Mouse (Mus musculus) hindlimb bud, embryonic 11.5 days (tissue): Measurements from ENCODE around the gene Slc24a4.

Experiments
- DNase-seq: peaks from one replicate; pipeline ENCODE4 v3.0.0-alpha.2; 2012; ENCODE audit warnings: low read depth, low spot score; ENCODE audit errors: extremely low spot score

The Slc24a4 gene

DNA sequence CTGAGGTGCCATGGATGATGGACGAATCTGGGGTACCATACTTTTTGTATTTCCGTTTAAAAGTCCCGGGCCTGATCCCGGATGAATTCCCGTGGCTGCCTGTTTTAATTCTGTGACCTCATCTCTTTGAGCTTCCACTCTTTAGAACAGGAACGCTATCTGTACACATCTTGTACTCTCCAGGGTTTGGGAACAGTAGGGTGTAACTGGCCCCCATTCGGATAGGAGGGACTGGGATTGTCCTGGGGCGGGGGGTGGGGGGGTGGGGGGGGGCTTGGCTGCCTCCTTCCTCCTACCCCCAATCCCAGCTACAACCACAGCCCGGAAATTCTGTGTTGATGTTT, 155.7 kb downstream of the Slc24a4 start:
- DNase-seq = no peak

DNA sequence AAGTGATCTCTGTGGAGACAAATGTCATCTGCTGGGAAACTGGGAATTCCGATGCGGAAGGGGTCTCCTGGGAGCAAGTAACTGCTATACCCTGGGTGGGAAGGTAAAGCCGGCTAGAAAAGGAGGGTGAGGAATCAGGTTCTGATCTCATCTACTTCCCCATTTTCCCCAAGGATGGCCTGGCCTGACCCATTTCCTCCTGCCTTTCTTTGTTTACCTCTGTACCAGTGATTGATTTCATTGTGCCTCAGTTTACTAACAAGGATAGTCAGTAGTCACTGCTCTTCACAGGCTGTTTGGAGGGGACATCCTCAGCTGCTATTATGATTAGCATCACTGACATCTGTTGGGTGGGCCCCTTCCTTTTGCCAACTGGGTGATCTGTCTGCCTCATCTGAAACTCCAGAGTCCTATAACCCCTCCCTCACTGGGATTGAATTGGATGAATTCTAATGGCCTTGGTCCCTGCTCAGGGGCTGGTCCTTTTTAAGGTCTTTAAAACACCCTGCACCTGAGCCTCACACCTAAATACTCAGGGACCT, 156.2 kb downstream of the Slc24a4 start:
- no peak for DNase-seq

DNA sequence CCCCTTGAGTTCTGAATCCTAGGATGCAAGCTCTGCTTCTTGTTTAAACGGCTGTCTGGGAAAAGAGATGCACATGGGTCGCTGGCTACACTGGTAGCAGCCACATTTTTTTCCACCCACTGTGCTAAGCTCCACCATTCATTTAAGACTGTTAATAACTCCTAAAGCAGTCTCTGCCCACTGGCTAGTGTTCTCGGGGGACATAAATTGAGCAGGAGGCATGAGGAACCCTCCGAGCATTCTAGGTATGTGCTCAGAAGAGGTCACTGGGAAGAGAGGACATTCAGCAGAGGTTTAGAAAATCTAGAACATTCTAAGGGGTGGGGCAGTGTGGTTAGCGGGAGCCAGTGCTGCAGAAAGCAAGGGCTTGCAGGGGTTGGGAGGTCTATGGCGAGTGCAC, 156.8 kb downstream of the Slc24a4 start:
- no peak for DNase-seq

DNA sequence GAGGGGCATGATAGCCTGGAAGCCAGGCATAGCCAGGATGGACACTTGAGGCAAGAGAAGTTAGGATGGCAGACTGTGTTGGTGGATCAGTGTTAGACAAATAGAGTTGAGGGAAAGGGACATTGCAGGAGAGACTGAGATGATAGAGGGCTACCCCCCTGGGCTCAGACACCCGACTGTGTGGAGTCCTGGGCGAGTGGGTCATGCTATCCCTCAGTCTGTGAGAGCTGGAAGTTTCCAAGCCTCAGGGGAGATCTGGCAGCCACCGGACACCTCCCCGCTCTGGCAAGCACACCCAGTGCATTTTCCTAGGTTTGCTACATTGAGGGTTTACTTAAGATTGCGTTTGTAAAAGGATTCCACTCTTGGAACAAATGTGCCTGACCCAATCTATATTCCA, 157.2 kb downstream of the Slc24a4 start:
- no peak for DNase-seq

DNA sequence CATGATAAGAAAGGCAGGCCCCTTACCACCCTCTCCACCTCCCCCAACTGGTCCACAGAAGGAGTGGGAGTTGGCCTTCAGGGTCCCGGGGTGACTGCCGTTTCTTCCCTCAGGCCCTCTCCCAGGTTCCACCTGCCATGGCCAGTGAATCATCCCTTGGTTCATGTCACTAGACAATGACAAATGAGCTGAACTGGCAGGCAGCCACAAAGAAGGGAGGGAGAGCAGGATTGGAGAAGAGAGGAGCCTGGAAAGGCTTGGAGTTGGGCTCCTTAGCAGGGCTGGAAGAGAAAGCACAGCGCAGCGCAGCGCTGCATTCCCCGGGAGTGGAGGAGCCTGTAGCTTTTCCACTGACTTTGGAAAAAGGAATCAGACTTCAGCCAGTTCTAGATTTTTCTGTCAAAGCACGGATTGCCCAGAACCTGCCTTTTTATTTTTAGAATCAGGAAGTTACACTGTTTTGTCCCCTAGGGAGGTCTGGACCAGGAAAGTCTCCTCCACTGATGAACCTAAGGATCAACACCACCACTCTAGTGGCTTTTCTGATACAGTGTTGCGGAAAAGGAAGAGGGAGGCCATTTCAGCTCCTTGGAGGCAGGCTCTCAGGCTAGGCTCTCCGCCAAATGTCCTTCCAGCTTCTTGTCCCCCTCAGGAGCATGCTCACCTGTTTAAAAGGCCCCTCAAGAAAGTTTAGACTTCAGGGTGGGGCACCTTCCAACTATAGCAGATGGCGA, 158.3 kb downstream of the Slc24a4 start:
- no peak for DNase-seq

DNA sequence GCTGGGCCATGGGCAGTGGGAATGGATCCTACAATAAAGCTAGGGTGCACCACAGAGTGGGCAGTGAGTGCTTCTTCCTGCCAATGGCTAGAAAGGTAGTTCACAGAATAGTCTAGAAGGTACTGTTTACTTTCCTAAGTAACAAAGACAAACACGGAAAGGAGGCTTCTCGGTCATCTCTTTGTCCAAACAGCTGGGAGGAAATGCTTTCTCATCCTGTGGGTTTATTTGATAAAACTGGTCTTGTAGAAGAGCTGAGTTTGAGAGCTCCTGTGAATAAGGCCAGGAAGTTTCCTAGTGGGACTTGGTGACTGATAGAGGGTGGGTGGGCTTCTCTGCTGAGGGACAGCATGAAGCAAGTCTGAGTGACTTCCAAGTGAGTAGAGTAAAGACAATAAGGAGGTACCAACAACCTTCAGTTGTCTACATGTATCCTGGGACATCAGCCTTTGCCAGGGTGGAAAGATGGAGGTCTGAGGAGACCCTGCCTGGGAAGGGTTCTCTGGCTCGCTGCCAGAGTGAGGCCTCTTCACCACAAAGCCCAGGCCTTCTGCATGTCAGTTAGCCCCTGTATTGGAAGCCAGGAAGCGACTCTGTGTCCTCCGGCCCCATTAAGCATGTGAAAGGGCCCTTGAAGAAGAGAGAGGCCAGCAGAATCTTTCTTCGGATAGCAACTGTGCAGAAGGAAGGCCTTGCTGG, 159.5 kb downstream of the Slc24a4 start:
- DNase-seq = no peak

DNA sequence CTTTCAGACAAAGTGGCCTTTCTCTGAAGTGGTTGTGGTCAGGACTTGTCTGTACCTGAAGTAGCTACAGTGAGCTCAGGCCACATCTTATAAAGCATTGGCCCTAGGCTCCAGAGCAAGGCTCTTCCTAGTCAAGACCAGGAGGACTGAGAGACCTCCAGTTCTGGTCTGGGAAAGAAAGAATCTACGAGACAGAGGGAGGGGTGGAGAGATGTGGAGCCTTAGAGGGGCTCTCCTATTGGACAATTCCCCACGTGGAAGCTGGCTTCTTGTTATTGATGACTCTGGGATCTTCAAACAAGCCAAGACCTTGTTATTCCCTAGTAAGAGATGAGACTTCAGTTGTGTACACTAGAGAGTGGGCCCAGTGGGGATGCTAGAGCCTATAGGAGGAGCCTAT, 160.3 kb downstream of the Slc24a4 start:
- no peak for DNase-seq

DNA sequence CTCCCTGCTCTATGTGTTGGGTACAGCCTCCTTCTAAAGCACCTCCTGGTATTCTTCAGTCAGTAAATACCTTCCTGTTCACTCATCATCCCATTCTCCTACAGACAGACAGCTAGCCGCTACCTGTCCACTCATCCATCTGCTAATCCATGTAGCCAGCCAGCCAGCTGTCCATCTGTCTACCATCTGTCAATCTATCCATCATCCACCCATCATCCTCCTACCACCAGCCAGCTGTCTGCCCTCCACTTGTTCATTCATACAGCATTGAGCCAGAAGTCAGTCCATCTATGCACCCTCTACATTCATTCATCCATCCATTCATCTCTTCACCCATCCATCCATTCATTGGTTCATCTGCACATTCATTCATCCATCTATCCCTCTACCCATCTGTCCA, 161.0 kb downstream of the Slc24a4 start:
- DNase-seq = no peak

DNA sequence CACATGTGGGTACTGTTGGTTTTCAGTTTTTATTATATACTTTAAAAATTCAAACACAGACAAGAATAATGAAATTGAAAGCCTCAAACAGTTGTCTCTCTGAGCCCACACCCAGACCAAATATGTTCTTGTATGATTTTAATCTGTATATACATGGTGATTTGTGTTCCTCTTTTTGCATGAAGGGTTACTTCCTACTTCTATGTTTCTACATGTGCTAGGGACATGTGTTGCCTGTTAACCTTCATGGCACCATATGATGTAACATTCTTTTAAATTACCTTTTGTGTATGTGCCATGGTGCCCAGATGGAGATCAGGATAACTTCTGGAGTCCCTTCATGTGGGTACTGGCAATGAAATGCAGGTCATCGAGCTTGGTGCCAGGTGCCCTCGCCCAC, 162.1 kb downstream of the Slc24a4 start:
- no peak for DNase-seq

DNA sequence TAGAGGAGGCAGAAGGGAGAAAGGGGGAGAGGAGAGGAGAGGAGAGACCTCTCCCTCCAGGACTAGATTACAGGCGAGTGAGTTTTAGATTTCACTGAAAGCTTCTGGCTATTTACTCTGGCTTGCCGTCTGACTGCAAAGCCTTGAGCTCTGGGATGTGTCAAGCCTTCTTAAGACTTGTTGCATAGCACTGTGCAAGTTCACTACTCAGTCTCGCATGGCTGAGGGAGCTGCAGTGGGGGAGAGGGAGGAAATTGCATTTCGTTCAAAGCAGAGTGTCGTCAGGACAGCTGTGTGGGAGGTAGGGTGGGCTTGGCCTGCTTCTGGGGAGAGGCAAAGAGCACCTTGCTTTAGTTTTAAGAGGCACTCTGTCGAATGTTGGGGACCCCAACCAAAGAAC, 163.2 kb downstream of the Slc24a4 start:
- DNase-seq = no peak

DNA sequence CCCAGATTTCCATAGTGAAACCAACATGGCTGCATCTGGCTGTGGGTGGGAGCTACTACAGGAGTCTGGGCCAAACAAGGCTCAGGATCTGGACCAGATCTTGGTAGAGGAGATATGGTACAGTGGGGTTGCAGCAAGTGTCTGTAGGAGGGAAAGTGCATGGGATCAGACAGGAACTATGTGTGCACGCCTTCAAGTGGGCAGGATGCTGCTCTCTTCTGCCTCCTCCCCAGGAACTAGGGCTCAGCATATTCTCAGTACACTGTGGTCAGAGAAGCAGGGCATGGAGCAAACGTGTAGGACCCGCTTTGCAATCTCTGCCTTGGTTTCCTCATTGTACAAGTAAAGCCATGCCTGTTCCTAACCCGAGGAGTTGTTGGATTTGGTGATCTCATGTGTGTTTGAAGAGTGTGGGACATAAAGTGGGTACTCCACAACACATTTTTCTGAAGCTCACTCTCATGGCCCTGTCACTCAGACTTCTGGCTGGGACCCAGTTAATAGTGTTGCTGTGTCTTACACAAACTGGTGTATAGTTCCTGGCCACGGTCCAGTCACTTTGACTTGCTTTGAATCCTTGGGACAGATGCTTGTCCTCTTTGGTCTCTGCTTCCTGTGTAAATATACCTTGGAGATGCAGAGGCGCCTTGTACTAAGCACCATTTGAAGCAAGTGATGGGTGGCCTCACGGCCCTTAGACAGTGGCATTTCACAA, 164.1 kb downstream of the Slc24a4 start:
- no peak for DNase-seq

DNA sequence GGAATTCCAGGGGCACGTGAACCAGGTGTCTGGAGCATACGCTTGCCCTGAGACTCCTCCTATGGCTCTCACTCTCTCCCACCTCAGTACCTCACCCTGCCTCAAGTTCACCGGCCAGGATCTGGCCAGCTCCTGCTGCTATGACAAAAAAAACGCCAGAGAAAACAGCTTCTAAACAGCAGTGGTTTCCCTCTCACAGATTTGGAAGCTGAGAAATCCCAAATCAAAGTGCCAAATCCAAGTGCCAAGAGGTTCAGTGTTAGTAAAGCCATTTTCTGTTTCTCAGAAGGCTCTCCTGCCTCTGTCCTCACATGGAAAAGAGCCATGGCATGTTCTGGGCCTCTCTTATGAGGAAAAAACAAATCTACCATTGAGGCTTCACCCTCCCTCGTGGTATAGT, 166.1 kb downstream of the Slc24a4 start:
- DNase-seq = no peak

DNA sequence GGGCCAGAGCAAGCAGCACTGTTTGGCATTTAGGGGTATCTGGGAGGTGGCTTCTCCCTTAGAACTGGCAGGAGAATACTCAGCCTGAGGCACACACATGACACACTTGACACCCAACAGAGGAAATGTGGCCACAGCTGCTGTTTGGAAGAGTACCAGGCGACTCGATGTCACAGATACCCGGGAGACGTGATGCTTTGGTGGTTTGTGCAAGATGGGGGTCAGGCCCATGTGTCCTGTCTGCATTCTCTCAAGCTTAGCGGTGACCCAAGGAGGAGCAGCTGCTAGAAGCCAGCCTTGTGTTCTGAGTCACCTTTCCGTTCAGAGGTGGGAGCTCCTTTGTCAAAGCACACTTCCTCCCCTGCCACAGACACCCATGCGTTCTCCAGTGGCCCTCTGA, 166.7 kb downstream of the Slc24a4 start:
- no peak for DNase-seq

DNA sequence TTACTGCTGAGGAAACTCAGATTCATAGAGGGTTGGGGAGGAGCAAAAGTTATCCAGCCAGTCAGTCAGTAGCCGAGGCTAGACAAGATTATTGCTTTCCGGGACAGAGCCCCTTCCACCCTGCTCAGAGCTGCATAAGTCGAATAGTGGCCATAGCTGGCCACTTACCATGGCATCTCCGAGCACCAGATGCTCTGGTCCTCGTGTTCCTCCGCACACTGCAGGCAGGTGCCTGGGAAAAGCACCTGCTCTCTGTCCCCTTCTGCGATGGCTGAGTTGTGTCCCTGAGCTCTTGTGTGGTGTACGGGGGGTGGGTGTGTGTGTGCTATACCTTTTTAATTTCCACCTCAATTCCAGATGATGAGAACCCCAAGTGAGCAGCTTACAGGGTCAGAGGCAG, 167.1 kb downstream of the Slc24a4 start:
- DNase-seq = no peak

DNA sequence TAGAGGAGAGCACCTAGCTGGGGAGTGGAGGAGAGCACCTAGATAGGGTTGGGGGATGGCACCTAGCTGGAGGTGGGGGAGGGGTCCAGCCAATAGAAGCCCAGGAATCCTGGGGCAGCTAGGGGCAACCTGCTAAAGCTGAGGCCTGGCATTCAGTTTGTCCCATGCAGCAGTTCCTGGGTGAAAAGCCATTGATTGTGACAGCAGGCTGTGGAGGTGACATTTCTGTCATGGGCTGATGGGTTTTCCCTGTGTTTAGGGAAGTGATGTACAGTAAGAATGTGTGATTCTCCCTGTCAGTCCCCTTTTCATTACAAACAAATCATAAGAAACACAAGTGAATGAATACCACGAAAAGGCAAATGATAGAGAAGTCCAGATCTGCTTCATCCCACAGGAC, 167.8 kb downstream of the Slc24a4 start:
- DNase-seq = no peak

DNA sequence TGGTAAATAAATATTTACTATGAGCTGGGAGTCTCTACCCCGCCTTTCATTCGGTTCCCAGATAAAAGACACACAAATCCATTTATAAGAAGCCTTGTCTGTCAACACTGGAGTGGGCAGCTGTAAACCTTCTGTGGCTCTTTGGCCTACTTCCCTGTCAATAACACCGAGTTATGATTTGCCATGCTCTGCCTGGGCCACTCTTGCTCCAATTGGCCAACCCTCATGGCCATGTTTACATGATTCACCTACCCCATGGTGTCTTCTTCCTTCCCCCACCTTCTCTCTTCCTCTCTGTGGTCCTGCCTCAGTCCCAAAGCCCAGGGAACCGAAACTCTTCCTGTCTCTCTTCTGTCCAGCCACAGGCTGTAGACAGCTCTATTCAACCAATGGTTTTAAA, 168.4 kb downstream of the Slc24a4 start:
- DNase-seq = no peak

DNA sequence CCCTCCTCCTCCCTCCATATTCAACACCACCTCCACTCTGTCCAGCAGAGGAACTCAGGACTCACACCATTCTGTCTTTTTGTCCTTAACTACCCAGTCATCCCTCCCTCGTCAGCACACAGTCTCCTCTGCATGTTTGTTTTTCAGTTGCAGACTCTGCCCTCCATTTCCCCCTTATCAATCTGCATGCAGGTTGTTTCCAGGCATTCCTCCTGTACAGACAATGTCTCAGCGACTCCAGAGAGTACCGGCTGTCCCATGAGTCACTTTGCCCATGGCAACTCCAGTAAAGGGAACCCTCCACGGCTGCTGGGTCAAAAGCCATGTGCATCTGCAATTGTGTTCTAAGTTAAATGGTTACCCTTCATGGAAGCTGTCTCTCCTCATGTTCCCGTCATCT, 170.7 kb downstream of the Slc24a4 start:
- DNase-seq = no peak

DNA sequence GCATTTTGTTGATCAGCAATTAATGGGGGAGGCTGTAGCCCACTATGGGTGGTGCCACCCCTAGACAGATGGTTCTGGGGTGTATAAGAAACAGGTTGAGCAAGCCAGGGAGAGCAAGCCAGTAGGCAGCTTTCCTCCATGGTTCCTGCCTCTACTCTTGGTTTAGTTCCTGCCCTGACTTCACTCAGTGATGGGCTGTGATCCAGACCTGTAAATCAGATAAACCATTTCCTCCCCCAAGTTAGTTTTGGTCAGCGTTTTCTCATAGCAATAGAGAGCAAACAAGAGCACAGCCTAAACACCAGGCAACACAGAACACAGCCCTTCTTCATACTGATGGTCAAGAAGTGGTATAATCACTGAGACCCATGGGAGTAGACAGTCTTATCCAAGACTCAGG, 173.1 kb downstream of the Slc24a4 start:
- DNase-seq = no peak

DNA sequence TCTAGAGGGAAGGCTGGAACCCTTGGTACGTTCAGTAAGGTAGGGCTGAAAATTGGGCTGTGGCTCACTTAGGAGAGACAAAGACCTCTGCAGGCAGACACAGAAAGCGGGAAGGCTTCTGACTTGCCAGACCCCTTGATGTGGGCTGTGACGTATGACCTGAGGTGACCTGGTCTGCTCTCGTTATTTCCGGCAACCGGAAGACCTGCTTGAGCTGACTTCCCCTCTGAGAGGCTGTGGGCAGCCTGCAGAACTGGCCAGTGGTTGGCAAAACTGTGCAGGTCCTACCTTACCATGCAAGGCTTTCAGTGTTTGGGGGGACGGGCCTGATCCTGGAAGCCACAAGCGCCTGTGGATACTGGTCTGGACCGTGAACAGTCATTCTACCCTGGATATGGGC, 173.8 kb downstream of the Slc24a4 start:
- DNase-seq = no peak

DNA sequence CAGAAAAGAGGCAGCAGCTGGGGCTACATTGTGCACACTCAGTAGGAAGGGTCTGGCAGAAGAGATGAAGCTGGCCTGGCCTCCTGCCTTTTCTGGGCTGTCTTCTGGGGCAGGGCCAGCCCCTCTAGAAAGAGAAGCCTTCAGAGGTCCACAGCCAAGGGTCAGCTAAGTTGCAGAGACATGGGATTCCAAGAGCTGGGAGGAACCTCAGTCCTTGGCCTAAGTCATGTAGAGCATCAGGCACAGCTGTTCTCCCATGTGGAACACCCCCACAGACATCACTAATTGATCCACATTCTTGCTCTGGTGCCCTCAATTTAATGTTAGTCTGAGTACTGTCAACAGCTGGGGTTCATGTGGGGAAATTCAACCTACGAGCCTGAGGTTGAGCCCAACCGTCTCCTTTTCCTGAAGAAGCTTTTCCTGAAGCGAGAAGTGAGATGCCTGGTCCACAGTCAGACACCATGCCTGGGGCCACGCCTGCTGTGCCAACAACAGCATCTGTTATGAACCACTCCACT, 174.4 kb downstream of the Slc24a4 start:
- no peak for DNase-seq

DNA sequence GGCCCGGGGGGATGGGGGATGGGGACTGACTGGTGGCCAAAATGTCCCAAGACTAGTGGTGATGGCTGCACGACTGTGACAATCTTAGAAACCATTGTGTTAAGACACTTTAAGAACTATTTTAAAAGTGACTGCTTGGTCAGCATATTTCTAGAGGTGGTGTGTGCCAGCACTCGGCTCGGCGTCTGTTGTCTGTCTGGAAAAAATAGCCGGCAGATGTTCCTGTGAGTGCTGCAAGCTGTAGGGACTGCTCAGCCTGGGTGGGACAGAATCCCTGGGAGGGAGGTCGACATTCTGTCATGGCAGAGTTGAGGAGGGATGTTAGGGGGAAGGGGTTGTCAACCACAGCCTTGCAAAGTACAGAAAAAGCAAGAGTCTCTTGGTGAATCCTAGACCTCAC, 175.3 kb downstream of the Slc24a4 start:
- DNase-seq = no peak
